Mouse (Mus musculus): ENCODE measurements at regions not wholly inside any gene's neighbourhood (a gene's known extent, or its start where the extent isn't known, plus 50 kb on each side); places are given as distances from the start of the nearest gene placed in this dataset.

GRCm38 (mm10) chr11:79766036-79766435, 175.0 kb downstream of the Rab11fip4 start:
- ATAC-seq (replicated peaks; ENCODE audit: poor library complexity): no peak

DNA sequence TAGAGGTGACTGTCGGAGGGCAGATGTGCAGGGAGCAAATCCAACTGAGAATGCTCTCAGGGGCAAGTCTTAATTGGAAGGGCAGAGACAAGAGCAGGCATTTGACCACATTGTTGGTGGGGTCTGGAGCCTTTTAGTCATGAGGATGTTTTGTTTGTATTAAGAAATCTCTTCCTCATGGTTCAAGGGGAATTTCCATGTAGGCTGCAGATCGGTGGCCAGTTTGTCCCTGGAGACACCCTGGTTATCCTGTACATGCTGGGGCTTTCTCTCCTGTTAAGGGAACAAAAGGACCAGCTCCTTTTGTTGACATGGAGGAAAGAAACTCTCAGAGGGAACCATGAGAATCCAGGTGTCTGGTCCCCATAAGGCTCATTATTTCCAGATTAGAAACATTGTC, 174.4 kb downstream of the Rab11fip4 start:
- ATAC-seq (replicated peaks; ENCODE audit: poor library complexity): no peak

DNA sequence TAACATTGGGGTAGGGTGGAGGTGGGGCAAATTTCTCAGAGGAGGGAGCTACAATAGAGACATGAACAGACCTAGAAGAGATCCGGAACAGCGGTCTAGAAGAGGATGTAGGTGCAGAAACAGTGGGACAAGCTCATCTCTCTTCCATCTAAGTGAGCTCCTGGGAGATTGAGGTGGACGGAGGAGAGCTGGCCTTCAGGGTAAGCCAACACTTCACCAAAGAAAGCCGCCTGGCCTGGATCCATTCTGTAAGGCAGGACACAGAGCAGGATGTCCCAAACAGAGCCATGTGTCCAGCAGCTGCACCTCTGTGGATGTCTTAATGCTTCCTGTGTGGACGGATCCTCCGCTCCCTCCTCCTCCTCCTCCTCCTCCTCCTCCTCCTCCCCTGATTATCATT, 173.0 kb downstream of the Rab11fip4 start:
- no peak for ATAC-seq (replicated peaks; ENCODE audit: poor library complexity)

DNA sequence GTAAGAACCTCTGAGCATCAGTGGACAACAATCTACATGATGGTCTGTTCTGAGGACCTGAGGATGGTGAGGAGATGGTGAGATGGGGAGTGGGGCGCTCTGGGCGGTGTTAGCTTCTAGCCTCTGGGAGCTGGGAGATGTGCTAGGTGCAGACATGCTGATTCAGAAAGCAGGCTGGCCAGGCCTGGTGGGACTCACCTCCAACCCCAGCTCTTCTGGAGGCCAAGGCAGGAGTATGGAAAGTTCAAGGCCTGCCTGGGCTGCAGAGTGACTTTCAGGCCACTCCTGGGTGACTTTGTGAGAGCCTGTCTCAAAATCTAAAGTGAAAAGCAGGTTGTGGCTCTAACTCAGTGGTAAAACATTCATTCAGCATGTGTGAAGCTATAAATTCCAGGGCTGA, 171.6 kb downstream of the Rab11fip4 start:
- no peak for ATAC-seq (replicated peaks; ENCODE audit: poor library complexity)

DNA sequence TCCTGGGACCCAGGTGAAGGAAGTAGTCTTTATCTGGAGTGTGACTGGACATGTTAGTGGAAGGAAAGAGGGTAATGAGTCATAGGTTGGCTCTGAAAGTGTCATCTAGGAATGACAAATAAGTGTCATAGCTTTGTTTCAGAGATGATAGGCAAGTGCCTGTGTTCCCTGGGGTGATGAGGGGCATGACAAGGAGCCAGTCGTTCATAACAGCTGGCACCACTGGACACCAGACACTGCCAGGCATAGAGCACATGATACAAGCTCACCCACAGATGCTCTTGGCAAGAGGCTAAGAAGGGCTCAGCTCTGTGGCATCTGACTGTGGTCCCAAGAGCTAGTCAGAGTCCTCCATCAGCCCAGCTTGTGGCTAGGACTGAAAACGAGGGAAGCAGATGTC, 171.0 kb downstream of the Rab11fip4 start:
- no peak for ATAC-seq (replicated peaks; ENCODE audit: poor library complexity)

GRCm38 (mm10) chr11:79760533-79760932, 169.5 kb downstream of the Rab11fip4 start:
- no peak for ATAC-seq (replicated peaks; ENCODE audit: poor library complexity)

DNA sequence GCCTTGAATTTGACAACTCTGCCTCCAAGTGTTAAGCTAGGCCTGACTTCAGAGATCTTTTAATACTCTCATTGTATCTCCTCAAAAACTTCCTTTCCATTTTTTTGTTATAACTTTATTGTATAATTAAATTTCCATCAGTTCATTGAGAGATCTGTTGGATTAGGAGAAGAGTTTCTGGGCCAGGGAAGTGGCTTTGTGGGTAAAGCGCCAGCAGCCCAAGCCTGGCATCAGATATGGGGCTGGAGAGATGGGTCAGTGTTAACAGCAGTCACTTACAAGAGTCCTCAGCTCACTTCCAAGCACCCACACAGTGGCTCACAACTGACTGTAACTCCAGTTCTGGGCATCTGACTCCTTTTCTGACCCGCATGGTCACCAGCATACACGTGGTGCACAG, 167.3 kb downstream of the Rab11fip4 start:
- ATAC-seq (replicated peaks; ENCODE audit: poor library complexity): no peak

DNA sequence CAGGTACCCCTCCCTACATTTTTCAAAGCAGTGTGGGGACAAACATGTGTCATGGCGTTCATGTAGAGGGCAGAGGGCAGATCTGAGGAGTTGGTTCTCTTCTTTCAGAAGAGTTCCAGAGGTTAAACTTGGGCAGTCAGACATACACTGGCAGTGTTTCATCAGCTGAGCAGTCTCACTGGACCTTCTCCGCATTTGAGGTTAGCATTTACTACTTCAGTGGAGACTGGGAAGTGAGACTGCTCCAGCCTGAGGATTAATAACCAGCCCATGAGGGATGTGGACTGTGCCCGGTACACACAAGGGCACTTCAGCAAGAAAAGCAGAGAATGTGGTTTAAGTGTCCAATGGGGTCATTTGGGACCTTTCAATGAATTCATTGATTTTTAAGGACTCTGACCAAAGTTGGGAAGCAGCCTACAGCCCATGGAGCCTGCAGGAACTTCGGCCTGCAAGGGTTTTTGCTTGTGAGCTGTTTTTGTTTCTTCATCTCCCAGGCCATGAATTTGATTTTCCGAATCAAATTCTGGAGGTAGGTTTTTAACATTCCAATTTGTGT, 166.6 kb downstream of the Rab11fip4 start:
- no peak for ATAC-seq (replicated peaks; ENCODE audit: poor library complexity)

- no peak for ATAC-seq (replicated peaks; ENCODE audit: poor library complexity)
These were observed 165.4 kb downstream of the Rab11fip4 start for GRCm38 (mm10) chr11:79756305-79756846.

DNA sequence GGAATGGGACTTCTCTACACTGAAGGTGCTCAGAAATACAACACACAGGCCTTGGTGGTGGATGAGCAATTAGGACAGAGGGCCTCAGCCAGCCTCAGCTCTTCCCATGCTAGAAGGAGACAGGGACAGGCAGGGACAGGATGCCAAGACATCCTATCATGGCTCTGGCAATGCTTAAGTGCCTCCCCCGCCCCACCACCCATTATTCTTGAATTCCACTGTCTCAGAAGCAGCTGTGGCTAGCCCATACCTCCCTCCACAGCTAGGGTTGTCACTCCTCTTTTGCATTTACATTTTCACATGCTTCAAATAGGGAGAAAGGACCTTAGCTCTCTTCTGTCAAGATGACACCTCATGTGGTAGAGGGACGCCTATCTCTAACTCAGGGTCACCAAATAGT, 162.5 kb downstream of the Rab11fip4 start:
- no peak for ATAC-seq (replicated peaks; ENCODE audit: poor library complexity)

DNA sequence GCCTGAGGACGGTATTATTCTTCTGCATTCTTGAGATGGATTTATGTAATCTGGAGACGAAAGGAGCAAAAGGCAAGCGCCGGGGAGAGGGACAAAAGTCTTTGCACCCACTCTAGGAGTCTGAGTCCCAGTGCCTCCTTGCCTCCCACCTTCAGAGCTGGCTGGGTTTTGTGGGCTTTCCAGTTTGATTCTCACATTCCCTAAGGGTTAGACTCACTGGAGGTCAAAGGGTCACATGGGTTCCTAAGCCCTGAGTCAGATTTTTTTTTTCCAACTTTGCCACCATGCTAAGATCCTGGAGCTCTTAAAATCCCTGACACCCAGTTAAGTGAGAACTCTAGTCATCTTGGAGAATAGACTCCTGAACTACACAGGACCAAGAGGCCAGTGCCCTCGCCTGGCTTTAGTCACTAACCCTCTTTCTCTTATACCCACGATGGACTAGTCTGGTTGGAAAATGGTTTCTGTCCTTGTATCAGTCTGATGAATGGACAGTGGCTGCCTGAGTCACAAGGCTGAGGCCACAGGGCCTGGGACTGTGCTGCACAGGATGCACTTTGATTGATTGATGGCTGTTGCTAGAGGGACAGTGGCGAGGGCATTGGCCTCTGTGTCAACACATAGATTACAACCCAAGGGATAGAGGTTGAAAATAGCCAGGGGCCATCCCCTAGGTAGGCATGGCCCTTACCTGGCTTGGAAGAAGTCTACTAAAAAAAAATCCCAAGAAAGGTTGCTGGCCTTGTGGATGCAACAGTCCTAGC, 161.9 kb downstream of the Rab11fip4 start:
- no peak for ATAC-seq (replicated peaks; ENCODE audit: poor library complexity)

DNA sequence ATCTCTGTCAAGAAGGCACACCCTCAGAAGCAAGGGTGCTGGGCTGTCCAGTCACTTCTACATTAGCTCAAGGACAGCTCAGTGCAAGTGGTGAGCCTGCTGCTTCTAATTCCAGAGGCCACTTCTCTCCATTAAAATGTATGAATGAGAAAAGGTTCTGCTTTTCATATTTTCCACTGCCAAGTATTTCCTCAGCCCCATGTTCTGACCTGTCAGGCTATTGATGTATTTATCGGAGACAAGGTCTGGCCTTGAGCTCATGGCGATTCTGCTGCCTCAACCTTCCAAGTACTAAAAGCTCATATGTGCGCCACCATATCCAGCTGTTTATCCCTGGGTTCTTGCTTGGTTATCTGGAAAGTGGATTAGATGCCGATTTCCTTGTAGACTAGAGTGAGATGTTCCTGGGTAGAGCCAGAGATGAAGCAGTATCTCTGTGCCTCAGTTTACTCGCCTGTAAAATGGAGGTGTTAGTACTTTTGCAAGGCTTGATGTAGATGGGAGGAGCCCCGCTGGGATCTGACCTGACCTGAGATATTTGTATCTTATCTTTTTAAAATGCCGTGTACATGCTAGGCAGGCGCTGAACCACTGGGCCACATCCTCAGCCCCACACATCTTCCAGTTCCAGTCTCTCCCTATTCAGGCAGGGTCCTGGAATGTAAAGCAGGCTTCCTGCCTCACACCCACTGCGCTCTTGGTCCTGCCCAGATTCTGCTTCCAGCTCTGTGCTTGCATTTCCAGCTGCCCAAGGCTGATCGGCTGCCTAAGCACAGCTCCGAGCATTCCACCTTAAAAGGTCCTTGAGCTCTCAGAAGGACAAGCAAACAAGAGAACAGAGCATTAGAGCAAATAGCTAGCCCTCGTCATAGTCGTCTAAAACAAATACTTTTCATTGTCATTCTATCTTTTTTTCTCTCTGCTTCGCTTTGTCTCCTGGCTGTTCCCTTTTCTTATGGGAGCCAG, 161.0 kb downstream of the Rab11fip4 start:
- ATAC-seq (replicated peaks; ENCODE audit: poor library complexity): no peak

GRCm38 (mm10) chr11:79750943-79751342, 159.9 kb downstream of the Rab11fip4 start:
- peak; percentile 74 for ATAC-seq (replicated peaks; ENCODE audit: poor library complexity)

DNA sequence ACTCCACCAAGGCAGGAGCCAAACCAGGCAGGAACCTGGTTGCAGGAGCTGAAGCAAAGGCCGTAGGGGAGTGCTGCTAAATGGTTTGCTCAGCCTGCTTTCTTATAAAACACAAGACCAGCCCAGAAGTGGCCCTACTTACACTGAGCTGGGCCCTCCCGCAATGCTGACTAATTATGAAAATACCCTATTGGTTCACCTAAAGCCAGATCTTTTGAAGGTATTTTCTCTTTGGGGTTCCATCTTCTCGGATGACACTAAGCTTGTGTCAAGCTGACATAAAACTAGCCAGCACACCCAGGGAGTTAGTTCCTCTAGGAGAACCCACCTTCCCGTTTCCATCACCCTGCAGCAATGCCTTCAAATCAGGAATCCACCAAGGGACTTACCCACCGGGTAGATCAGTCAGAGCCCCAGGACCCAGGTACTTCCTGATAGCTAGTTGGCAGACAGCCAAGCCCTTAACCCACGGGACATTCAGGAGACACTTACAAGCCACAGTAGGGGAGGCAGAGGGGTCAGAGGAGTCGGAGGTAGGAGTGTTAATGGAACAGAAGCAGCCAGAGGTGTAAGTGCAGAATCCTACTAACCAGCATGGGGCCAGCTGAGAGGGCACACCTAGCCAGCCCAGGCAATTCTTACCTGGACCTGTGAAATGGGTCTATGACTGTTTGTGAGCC, 158.9 kb downstream of the Rab11fip4 start:
- 0 out of 2 replicates have a peak, but pooled peaks have one; percentile 4 for ATAC-seq (replicated peaks; ENCODE audit: poor library complexity)

DNA sequence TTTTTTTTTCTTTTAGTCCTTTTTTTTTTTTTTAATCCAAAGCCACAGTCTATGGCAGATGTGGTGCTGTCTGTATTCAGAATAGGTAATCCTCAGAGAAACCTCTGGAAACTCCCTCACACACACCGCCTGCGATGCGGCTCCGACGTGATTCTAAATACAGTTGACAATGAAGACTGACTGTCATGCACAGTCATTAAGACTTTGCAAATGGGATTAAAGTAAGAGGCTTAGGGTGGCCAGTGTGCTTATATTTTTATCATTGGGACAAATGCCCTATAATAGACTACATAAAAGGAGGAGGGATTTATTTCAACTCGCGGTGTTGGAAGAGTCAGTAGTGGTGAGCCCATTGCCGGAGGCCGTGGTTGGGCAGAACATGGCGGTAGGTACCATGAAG, 158.1 kb downstream of the Rab11fip4 start:
- ATAC-seq (replicated peaks; ENCODE audit: poor library complexity): no peak

- no peak for ATAC-seq (replicated peaks; ENCODE audit: poor library complexity)
These were observed 157.7 kb downstream of the Rab11fip4 start for GRCm38 (mm10) chr11:79748606-79749125.

- no peak for ATAC-seq (replicated peaks; ENCODE audit: poor library complexity)
These were observed 156.8 kb downstream of the Rab11fip4 start for GRCm38 (mm10) chr11:79747801-79748200.
